Mouse (Mus musculus) central nervous system, embryonic 14 days (tissue): ENCODE data around the gene Gm21994. TPM values are rescaled to one million over a fixed set of nuclear protein-coding genes. Genes with fewer than 3 reads are reported as not detected.

Source experiments
- polyA plus RNA-seq: library from polyadenylated mRNA; depleted of rRNA; stranded (reverse); fragments of >200 nt; gene quantifications from 2 replicates; pipeline ENCODE4 v1.2.3, GENCODE M21; 2012; rRNA removed

Gene Gm21994
- 1.1 and 1.2 TPM in 2 replicates for polyA plus RNA-seq

DNA sequence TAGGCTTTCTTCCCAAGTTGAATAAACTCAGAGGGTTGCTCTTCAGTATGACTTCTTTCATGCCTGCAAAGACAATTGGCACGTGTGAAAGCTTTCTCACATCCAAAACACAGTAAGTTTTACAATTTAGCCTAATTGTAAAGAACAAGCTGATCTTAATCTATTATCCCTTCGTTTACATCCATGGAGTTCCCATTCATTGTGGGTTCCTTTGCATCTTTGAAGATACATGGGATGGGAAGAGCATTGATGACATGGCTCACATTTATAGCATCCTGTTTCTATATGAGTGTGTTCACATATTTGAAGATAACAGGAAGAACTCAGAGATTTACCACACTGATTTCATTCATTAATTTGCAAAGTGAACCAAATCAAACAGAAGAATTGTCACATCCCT is at the start of gene Gm21994:
Gene Gm21994 (minus strand): TSS at position 101 of the 400 bp plus-strand sequence.

DNA sequence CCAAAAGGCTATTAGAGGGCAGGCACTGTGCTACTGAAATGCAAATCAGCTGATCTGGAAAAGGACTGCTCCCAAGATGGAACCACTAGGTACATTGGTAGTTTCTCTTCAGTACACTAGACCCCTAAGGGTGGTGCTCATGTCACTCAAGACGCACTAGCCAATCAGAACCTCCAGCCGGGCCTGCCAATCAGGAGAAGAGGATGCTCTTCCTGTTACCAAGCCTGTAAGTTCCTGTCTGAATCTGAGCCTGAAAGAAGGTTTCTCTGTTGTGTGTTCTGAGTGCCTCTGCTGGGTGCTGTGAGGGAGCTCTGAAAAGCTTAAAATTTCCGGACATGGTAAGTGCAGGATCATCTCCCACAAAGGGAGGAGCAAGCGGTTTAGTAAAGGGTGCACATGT is 1.9 kb upstream of the Gm21994 start, which contains the start of gene Gm14124:
Gene Gm14124 (plus strand): TSS at position 227 of the 400 bp plus-strand sequence.

DNA sequence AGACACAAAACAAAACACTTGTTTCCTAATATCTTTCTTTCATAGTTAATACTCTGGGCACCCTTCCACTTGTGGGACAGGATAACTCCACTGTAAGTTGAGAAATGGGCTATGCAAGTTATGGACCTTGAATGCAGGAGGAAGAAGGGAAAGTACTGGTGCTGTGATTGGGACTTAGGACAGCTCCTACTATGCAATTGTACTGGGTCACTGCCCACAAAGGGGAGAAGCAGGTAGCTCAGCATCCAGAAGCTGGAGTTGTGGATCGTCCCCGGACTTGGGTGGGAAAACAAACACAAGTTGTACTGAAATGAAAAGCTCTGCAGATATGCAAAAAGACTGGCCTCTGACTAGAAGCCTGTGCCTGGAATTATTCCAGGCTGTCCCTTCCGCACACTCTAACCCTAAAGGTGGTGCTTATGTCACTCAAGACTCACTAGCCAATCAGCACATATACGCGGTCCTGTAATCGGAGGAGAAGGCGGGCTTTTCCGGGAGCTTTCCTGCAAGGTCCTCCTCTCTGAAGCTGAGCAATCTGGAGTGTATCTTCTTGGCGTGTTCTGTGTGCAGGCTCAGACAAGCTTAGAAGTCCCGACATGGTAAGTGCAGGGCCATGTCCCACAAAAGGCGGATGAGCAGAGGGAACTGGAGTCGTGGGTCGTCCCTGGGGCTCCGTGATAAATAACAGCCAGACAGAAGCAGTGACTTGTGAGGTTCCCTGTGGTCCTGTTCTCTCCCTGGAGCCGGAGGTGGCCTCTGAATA is 37.6 kb downstream of the Gm21994 start, which contains the start of gene Zfp937:
Gene Zfp937 (plus strand): TSS at position 474 of the 763 bp plus-strand sequence.

Other genes with a start within 250 kb of the Gm21994 start
- gene Zfp120, start 118.9 kb downstream of the Gm21994 start, polyA plus RNA-seq, result 3.6 and 4.1 TPM in 2 replicates
- gene Gm10770, start 75.9 kb downstream of the Gm21994 start, polyA plus RNA-seq, result not detected in 2 replicates
- gene Gm14139, start 73.8 kb downstream of the Gm21994 start, polyA plus RNA-seq, result not detected in 2 replicates
- 2.8 and 3.0 TPM in 2 replicates for gene Zfp937, start 37.5 kb downstream of the Gm21994 start, polyA plus RNA-seq
- 0.04 TPM in 1 of 2 replicates, not detected in the other for gene Gm14124, start 1.9 kb upstream of the Gm21994 start, polyA plus RNA-seq
- gene Gm10130, start 68.1 kb upstream of the Gm21994 start, polyA plus RNA-seq, result 0.48 and 0.54 TPM in 2 replicates
- gene 3300002I08Rik, start 107.2 kb upstream of the Gm21994 start, polyA plus RNA-seq, result 3.6 and 5.8 TPM in 2 replicates
- gene Zfp442, start 195.9 kb upstream of the Gm21994 start, polyA plus RNA-seq, result 1.4 and 1.5 TPM in 2 replicates
- gene Zfp345, start 229.5 kb upstream of the Gm21994 start, polyA plus RNA-seq, result 0.01 and 0.03 TPM in 2 replicates